Mouse (Mus musculus): ENCODE measurements at regions not wholly inside any gene's neighbourhood (a gene's known extent, or its start where the extent isn't known, plus 50 kb on each side); places are given as distances from the start of the nearest gene placed in this dataset.

- Histone ChIP-seq H3K4me3 (ENCODE audit: low read length) (no peak overlapping the region), H3K36me3 (ENCODE audit: insufficient read depth, low read length) (no peaks in the 10 kb centered on the region), H3K4me2 (replicated peaks; ENCODE audit: low read depth, low read length) (no peak overlapping the region), H3K27me3 (ENCODE audit: insufficient read depth, low read length) (no peaks in the 10 kb centered on the region), H3K27ac (ENCODE audit: low read length) (peak overlapping the region; percentile 59; the same call in 1 of the 2 replicates), H3K9me3 (ENCODE audit: low read length) (no peaks in the 10 kb centered on the region), H3K4me1 (ENCODE audit: insufficient read depth, low read length) (peaks cover 12% of the 10 kb centered on the region), H3K9ac (replicated peaks; ENCODE audit: low read length) (no peak overlapping the region)
- WGBS: 32% methylated on average over 4 of the region's 4 CpGs
- ATAC-seq (ENCODE audit: low FRiP score, low TSS enrichment): no peak
Observed at GRCm38 (mm10) chr8:126713181-126713580, 119.4 kb upstream of the Irf2bp2 start.

GRCm38 (mm10) chr8:126712749-126713148, 119.0 kb upstream of the Irf2bp2 start:
- H3K9ac ChIP-seq (replicated peaks; ENCODE audit: low read length): 0 out of 2 replicates have a peak overlapping the region, but pooled peaks have one; percentile 42
- H3K9me3 ChIP-seq (ENCODE audit: low read length): no peaks in the 10 kb centered on the region
- H3K27me3 ChIP-seq (ENCODE audit: insufficient read depth, low read length): no peaks in the 10 kb centered on the region
- H3K27ac ChIP-seq (ENCODE audit: low read length): peak overlapping the region; percentile 59
- ATAC-seq (ENCODE audit: low FRiP score, low TSS enrichment): peak; percentile 42; the same call in 1 of the 2 replicates
- peaks cover 12% of the 10 kb centered on the region for H3K4me1 ChIP-seq (ENCODE audit: insufficient read depth, low read length)
- no peak overlapping the region for H3K4me3 ChIP-seq (ENCODE audit: low read length)
- 61% methylated on average over 6 of the region's 6 CpGs for WGBS
- no peaks in the 10 kb centered on the region for H3K36me3 ChIP-seq (ENCODE audit: insufficient read depth, low read length)
- no peak overlapping the region for H3K4me2 ChIP-seq (replicated peaks; ENCODE audit: low read depth, low read length)

GRCm38 (mm10) chr8:126708956-126709355, 115.2 kb upstream of the Irf2bp2 start:
- no peak for ATAC-seq (ENCODE audit: low FRiP score, low TSS enrichment)
- no peak overlapping the region for H3K4me2 ChIP-seq (replicated peaks; ENCODE audit: low read depth, low read length)
- no peak overlapping the region for H3K9ac ChIP-seq (replicated peaks; ENCODE audit: low read length)
- no peak overlapping the region for H3K27ac ChIP-seq (ENCODE audit: low read length)
- 69% methylated on average over 2 of the region's 2 CpGs for WGBS
- no peak overlapping the region for H3K4me3 ChIP-seq (ENCODE audit: low read length)
- H3K27me3 ChIP-seq (ENCODE audit: insufficient read depth, low read length): no peaks in the 10 kb centered on the region
- H3K9me3 ChIP-seq (ENCODE audit: low read length): no peaks in the 10 kb centered on the region
- peaks cover 12% of the 10 kb centered on the region for H3K4me1 ChIP-seq (ENCODE audit: insufficient read depth, low read length)
- H3K36me3 ChIP-seq (ENCODE audit: insufficient read depth, low read length): no peaks in the 10 kb centered on the region

GRCm38 (mm10) chr8:126707300-126707902, 113.6 kb upstream of the Irf2bp2 start:
- Histone ChIP-seq H3K27me3 (ENCODE audit: insufficient read depth, low read length) (no peaks in the 10 kb centered on the region), H3K27ac (ENCODE audit: low read length) (no peak overlapping the region), H3K36me3 (ENCODE audit: insufficient read depth, low read length) (no peaks in the 10 kb centered on the region), H3K9me3 (ENCODE audit: low read length) (no peaks in the 10 kb centered on the region), H3K4me2 (replicated peaks; ENCODE audit: low read depth, low read length) (no peak overlapping the region), H3K9ac (replicated peaks; ENCODE audit: low read length) (no peak overlapping the region), H3K4me1 (ENCODE audit: insufficient read depth, low read length) (no peaks in the 10 kb centered on the region; the same call in 1 of the 2 replicates), H3K4me3 (ENCODE audit: low read length) (no peak overlapping the region)
- ATAC-seq (ENCODE audit: low FRiP score, low TSS enrichment): no peak
- WGBS: 78% methylated on average over 6 of the region's 6 CpGs

- no peak overlapping the region for H3K4me3 ChIP-seq (ENCODE audit: low read length)
- WGBS: 85% methylated on average over 8 of the region's 8 CpGs
- no peak for ATAC-seq (ENCODE audit: low FRiP score, low TSS enrichment)
- H3K27ac ChIP-seq (ENCODE audit: low read length): no peak overlapping the region
- H3K27me3 ChIP-seq (ENCODE audit: insufficient read depth, low read length): no peaks in the 10 kb centered on the region
- H3K9me3 ChIP-seq (ENCODE audit: low read length): no peaks in the 10 kb centered on the region
- no peaks in the 10 kb centered on the region for H3K4me1 ChIP-seq (ENCODE audit: insufficient read depth, low read length)
- no peaks in the 10 kb centered on the region for H3K36me3 ChIP-seq (ENCODE audit: insufficient read depth, low read length)
- H3K4me2 ChIP-seq (replicated peaks; ENCODE audit: low read depth, low read length): no peak overlapping the region
- H3K9ac ChIP-seq (replicated peaks; ENCODE audit: low read length): no peak overlapping the region
Observed at GRCm38 (mm10) chr8:126706247-126706646, 112.5 kb upstream of the Irf2bp2 start.

- Histone ChIP-seq H3K36me3 (ENCODE audit: insufficient read depth, low read length) (no peaks in the 10 kb centered on the region), H3K9me3 (ENCODE audit: low read length) (no peaks in the 10 kb centered on the region), H3K27ac (ENCODE audit: low read length) (no peak overlapping the region), H3K27me3 (ENCODE audit: insufficient read depth, low read length) (no peaks in the 10 kb centered on the region), H3K4me3 (ENCODE audit: low read length) (no peak overlapping the region), H3K4me2 (replicated peaks; ENCODE audit: low read depth, low read length) (no peak overlapping the region), H3K4me1 (ENCODE audit: insufficient read depth, low read length) (no peaks in the 10 kb centered on the region), H3K9ac (replicated peaks; ENCODE audit: low read length) (no peak overlapping the region)
- ATAC-seq (ENCODE audit: low FRiP score, low TSS enrichment): no peak
- 73% methylated on average over 2 of the region's 2 CpGs for WGBS
Observed at GRCm38 (mm10) chr8:126705391-126705790, 111.6 kb upstream of the Irf2bp2 start.

- Histone ChIP-seq H3K27me3 (ENCODE audit: insufficient read depth, low read length) (no peaks in the 10 kb centered on the region), H3K4me1 (ENCODE audit: insufficient read depth, low read length) (peaks cover 6% of the 10 kb centered on the region), H3K4me3 (ENCODE audit: low read length) (no peak overlapping the region), H3K36me3 (ENCODE audit: insufficient read depth, low read length) (no peaks in the 10 kb centered on the region), H3K4me2 (replicated peaks; ENCODE audit: low read depth, low read length) (no peak overlapping the region), H3K9ac (replicated peaks; ENCODE audit: low read length) (no peak overlapping the region), H3K9me3 (ENCODE audit: low read length) (no peaks in the 10 kb centered on the region), H3K27ac (ENCODE audit: low read length) (no peak overlapping the region)
- 82% methylated on average over 8 of the region's 8 CpGs for WGBS
- ATAC-seq (ENCODE audit: low FRiP score, low TSS enrichment): no peak
Observed at GRCm38 (mm10) chr8:126704706-126705105, 110.9 kb upstream of the Irf2bp2 start.

- Histone ChIP-seq H3K9ac (replicated peaks; ENCODE audit: low read length) (no peak overlapping the region), H3K4me3 (ENCODE audit: low read length) (no peak overlapping the region), H3K27me3 (ENCODE audit: insufficient read depth, low read length) (no peaks in the 10 kb centered on the region), H3K9me3 (ENCODE audit: low read length) (no peaks in the 10 kb centered on the region), H3K4me1 (ENCODE audit: insufficient read depth, low read length) (peaks cover 18% of the 10 kb centered on the region), H3K36me3 (ENCODE audit: insufficient read depth, low read length) (no peaks in the 10 kb centered on the region), H3K27ac (ENCODE audit: low read length) (no peak overlapping the region), H3K4me2 (replicated peaks; ENCODE audit: low read depth, low read length) (no peak overlapping the region)
- WGBS: 76% methylated on average over 5 of the region's 5 CpGs
- no peak for ATAC-seq (ENCODE audit: low FRiP score, low TSS enrichment)
Observed at GRCm38 (mm10) chr8:126703546-126703945, 109.8 kb upstream of the Irf2bp2 start.

- no peaks in the 10 kb centered on the region for H3K36me3 ChIP-seq (ENCODE audit: insufficient read depth, low read length)
- H3K27ac ChIP-seq (ENCODE audit: low read length): no peak overlapping the region
- H3K4me1 ChIP-seq (ENCODE audit: insufficient read depth, low read length): peaks cover 23% of the 10 kb centered on the region
- ATAC-seq (ENCODE audit: low FRiP score, low TSS enrichment): no peak
- H3K4me3 ChIP-seq (ENCODE audit: low read length): no peak overlapping the region
- no peak overlapping the region for H3K4me2 ChIP-seq (replicated peaks; ENCODE audit: low read depth, low read length)
- whole genome bisulfite sequencing: 90% methylated on average over 6 of the region's 6 CpGs
- H3K27me3 ChIP-seq (ENCODE audit: insufficient read depth, low read length): no peaks in the 10 kb centered on the region
- no peaks in the 10 kb centered on the region for H3K9me3 ChIP-seq (ENCODE audit: low read length)
- no peak overlapping the region for H3K9ac ChIP-seq (replicated peaks; ENCODE audit: low read length)
Observed at GRCm38 (mm10) chr8:126702294-126702693, 108.5 kb upstream of the Irf2bp2 start.

GRCm38 (mm10) chr8:126699389-126699775, 105.6 kb upstream of the Irf2bp2 start:
- Histone ChIP-seq H3K27ac (ENCODE audit: low read length) (peak overlapping the region; percentile 97), H3K9ac (replicated peaks; ENCODE audit: low read length) (peak overlapping the region; percentile 45; the same call in 1 of the 2 replicates), H3K9me3 (ENCODE audit: low read length) (no peaks in the 10 kb centered on the region), H3K4me2 (replicated peaks; ENCODE audit: low read depth, low read length) (no peak overlapping the region), H3K36me3 (ENCODE audit: insufficient read depth, low read length) (no peaks in the 10 kb centered on the region), H3K4me1 (ENCODE audit: insufficient read depth, low read length) (peaks cover 23% of the 10 kb centered on the region), H3K27me3 (ENCODE audit: insufficient read depth, low read length) (no peaks in the 10 kb centered on the region), H3K4me3 (ENCODE audit: low read length) (no peak overlapping the region)
- ATAC-seq (ENCODE audit: low FRiP score, low TSS enrichment): peak; percentile 70
- WGBS: 3% methylated on average over 6 of the region's 6 CpGs

Data from kidney, embryonic 16.5 days (tissue).